ENCODE assay signal across 16 mouse cellular contexts in the genomic region with DNA sequence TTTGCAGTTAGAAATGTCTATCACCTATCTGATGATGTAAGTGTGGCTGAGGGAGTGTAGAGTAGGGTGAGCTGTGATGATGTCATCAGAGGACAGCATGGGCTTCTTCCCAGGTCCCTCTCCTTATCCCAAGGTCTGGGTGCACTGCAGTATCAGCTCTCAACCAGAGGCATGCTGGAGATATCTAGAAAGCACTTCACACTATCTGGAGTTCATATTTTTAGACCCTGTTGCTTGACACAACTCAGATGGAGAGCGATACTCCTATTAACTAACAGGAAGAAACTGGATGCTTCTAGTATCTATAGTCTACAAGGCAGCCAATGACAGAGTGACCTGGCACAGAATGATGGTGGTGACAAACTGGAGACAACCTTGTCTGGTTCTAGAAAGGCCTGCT.
"Had no signal": no experiment of that assay in that cellular context is flagged by ENCODE, and none has a peak within 500 bp of the region (broad histone marks: within the 10 kb centered on the region; RNA-seq: fewer than 3 reads in every experiment).

No protein-coding gene starts in this region.

- H3K4me2 ChIP-seq: lung, embryonic 15.5 days; midbrain, embryonic 11.5 days; midbrain, embryonic 13.5 days; midbrain, embryonic 15.5 days; neural tube, embryonic 12.5 days; stomach, embryonic 15.5 days had no signal

- H3K36me3 ChIP-seq: lung, embryonic 15.5 days; midbrain, embryonic 13.5 days; midbrain, embryonic 15.5 days; neural tube, embryonic 12.5 days; stomach, embryonic 15.5 days had no signal

- H3K9ac ChIP-seq: lung, embryonic 15.5 days; midbrain, embryonic 13.5 days; midbrain, embryonic 15.5 days; neural tube, embryonic 12.5 days; stomach, embryonic 15.5 days had no signal

- H3K4me3 ChIP-seq: lung, embryonic 15.5 days; megakaryocyte, embryonic 14.5 days; midbrain, embryonic 13.5 days; midbrain, embryonic 15.5 days; neural tube, embryonic 12.5 days; stomach, embryonic 15.5 days had no signal

- DNase-seq: lung, postnatal 14 days; lung, postnatal 36 days; right cerebral cortex, postnatal 14 days; thymus, adult 2 months; thymus, postnatal 25 days; thymus, postnatal 4 days had no signal

- H3K27ac ChIP-seq: lung, embryonic 15.5 days; macrophage; midbrain, embryonic 13.5 days; midbrain, embryonic 15.5 days; neural tube, embryonic 12.5 days; stomach, embryonic 15.5 days; stomach, postnatal 0 days had no signal

- ATAC-seq: lung, postnatal 0 days; midbrain, embryonic 13.5 days; midbrain, embryonic 15.5 days had no signal

- H3K9me3 ChIP-seq: lung, embryonic 15.5 days; midbrain, embryonic 13.5 days; midbrain, embryonic 15.5 days; stomach, embryonic 15.5 days had no signal

- H3K4me1 ChIP-seq: lung, embryonic 15.5 days; megakaryocyte, embryonic 14.5 days; midbrain, embryonic 13.5 days; midbrain, embryonic 15.5 days; neural tube, embryonic 12.5 days; stomach, embryonic 15.5 days had no signal

- H3K27me3 ChIP-seq: lung, embryonic 15.5 days; megakaryocyte, embryonic 14.5 days; midbrain, embryonic 13.5 days; midbrain, embryonic 15.5 days; neural tube, embryonic 12.5 days; stomach, embryonic 15.5 days had no signal
